Mouse (Mus musculus): ENCODE measurements at regions not wholly inside any gene's neighbourhood (a gene's known extent, or its start where the extent isn't known, plus 50 kb on each side); places are given as distances from the start of the nearest gene placed in this dataset.
A peak's percentile ranks its signal among the peaks of the same experiment; 100 is the strongest.

GRCm38 (mm10) chr16:49965528-49966250 lies 165.4 kb downstream of the Cd47 start:
- DNase-seq: no peak

DNA sequence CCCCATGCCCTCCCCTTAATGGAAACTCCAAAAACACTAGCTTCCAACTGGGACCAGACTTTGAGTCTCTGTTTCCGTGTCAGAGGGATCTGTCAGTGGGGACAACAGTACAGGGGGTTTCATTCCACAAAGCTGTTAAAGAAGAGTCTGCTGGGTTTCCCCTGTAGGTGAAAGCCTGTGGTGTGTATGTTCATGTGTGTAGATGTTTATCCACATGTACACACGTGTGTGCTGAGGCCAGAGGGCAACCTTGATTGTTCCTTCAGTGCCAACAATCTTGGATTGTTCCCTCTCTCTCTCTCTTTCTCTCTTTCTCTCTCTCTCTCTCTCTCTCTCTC lies 165.9 kb downstream of the Cd47 start:
- DNase-seq: no peak

GRCm38 (mm10) chr16:49967110-49967509 lies 166.8 kb downstream of the Cd47 start:
- DNase-seq: no peak

- DNase-seq: no peak
These were observed 168.0 kb downstream of the Cd47 start for GRCm38 (mm10) chr16:49968291-49968870.

GRCm38 (mm10) chr16:49969035-49969434 lies 168.7 kb downstream of the Cd47 start:
- DNase-seq: no peak

DNA sequence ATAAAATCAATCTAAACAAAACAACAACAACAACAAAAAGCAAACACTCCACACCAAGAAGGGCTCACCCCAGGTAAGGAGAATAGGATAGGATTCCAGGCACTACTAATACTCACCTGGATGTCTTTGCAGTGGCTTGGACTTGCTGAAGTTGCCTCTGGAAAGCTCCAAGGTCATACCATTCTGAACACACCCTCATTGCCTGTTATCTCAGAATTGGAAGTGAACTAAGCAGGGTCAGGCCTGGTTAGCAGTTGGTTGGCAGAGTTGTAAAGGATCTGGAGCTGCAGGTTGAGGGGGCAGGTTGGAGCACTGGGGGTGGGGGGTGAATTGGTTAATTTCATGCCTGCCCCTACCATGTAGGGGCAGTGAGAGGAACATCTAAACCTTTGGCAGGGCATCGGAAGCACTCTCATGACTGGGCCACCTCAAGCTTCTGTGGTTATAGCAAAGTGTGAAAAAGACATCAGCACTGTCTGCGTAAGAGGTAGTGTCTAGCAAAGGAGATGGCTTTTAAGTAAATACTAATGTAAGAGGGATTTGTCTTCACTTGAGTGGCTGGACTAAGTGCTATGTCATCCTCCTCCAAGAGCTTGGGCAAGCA lies 169.5 kb downstream of the Cd47 start:
- DNase-seq: no peak

DNA sequence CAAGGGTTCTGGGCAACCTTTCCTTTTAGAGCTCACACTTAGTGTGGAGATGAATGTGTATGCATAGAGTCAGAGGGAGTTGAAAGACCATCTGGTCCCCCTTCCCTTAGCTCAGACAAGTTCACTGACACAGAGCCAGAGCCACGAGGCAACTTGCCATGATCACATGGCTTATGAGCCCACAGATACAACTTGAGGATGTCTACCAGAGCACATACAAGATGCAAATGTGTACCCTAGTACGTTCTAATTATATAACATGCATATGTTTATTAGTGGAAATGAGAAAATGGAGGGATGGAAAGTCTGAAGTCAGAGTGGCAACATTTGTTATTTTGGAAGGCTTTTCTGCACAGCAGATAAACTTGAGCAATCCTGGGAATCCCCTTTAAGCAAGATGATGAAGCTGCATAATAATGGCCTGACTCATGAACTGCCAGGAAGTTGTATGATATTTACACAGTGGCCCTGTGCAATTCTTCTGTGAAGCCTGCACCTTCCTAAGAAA lies 170.0 kb downstream of the Cd47 start:
- DNase-seq: peak; percentile 50

- no peak for DNase-seq
These were observed 170.8 kb downstream of the Cd47 start for GRCm38 (mm10) chr16:49971141-49971555.

DNA sequence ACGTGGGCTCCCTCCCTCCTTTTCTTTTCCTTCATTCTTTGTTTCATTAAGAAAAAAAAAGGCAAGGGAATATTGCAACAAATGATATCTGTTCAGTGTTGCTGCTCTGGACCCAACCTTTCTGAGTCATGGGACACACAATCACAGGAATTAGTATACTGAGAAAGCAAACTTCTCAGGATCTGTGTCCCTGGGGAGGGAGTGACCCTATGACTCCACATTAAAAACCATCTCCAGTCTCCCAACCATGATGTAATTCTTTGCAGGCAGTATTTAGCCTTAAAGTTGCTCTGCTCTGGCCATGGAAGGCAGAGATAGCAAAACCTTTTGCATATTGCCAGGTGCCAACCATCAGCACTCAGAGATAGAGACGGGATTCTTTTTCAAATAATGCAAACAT lies 176.9 kb downstream of the Cd47 start:
- no peak for DNase-seq

DNA sequence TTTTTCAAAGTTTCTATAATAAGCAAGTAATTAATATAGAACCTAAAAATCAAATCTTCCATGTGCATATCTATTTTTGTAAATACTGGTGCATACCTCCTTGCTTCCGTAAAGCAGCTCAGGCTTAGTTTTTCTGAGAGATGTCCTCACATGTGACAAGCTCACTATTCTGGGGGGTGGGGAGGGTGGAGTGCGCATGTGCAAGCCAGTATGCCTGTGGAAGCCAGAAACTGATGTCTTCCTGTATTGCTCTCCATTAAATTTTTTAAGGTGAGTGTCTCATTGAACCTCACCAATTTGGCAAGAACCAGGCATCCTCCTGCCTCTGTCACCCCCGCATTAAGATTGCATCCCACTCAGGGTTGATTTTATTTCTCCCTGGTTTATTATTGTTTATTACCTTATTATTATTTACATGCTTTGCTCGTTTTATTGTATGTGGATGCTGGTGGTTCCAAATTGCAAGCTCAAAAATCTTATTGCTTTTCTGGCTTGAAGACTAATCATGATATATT lies 179.2 kb downstream of the Cd47 start:
- DNase-seq: no peak

DNA sequence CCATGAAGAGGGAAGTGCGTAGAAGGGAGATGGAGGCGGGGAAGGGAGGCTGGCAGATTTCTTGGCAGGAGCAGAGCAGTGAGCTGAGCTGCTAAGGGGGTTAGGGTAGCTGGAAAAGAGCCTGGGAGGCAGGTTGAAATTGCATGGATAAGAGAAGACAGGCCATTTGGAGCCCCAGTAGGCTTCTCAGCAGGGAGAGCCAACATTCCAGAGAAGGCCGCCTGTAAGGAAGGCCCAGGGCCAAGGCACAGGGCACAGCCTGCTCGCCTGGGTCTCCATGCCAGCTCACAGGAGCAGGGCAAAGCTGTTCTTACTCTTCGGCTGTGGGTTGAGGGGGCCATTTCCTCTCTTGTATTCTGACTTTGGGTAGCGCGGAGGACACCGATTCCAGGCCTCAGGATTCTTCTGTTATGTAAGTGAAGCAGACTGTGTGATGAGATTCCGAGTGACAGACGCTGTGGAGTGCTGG lies 179.9 kb downstream of the Cd47 start:
- no peak for DNase-seq

GRCm38 (mm10) chr16:49982180-49982579 lies 181.8 kb downstream of the Cd47 start:
- no peak for DNase-seq

- DNase-seq: no peak
These were observed 185.0 kb downstream of the Cd47 start for GRCm38 (mm10) chr16:49985082-49986076.

- no peak for DNase-seq
These were observed 186.6 kb downstream of the Cd47 start for GRCm38 (mm10) chr16:49986954-49987353.

GRCm38 (mm10) chr16:49995822-49996221 lies 195.5 kb downstream of the Cd47 start:
- DNase-seq: no peak

- no peak for DNase-seq
These were observed 196.3 kb downstream of the Cd47 start for GRCm38 (mm10) chr16:49996593-49996992.

DNA sequence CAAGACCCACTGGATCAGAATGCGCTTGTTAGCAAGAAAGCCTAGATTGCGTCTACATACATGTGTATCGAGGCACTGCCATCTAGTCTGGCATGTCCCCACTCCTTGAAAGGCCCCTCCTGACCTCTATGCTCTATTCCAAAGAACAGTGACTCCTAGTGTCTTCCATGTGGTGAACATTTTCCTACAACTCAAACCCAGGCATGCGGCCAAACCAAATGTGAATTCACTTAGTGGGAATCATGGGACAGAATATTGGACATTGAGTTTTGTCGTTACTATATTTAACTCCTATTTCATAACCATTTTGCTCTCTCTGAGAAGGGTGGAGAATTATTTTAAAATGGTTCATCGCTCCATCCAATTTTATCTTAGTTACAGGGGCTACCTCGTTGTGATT lies 196.7 kb downstream of the Cd47 start:
- peak; percentile 73 for DNase-seq

GRCm38 (mm10) chr16:50000805-50001204 lies 200.5 kb downstream of the Cd47 start:
- DNase-seq: no peak

DNA sequence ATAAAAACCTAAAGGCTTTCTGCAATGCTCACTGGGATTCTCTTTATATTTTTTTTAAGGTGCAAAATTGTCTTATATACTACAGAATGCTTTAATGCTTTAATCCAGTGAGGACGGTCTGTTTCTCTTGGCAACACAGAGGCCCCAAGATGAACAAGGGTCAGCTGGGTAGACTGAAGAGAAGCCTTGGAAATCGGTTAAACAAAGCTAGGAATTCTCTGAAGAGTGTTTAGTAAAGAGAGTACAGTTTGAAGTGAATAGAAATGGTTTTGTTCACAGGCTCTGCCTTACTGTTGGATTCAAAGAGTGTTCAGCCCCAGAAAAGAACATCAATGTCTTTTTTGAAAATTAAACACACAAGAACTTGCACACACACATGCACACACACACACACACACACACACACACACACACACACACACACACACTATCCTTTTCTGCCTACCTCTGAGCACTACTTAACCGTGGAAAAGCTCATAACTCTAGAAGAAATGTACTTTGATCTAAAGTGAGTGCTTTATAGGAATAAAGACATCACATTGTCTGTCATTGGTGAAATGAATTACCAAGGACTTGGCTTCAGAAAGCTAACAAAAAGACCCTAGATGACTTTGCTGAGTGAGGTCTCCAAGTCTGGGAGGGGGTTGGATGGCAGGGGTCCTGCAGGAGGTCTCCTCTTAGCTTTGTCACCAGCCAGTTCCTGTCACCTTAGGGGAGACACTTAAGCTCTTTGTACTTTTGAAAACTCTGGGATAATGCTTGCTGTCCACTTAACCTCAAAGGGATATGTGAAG lies 201.5 kb downstream of the Cd47 start:
- DNase-seq: no peak

GRCm38 (mm10) chr16:50002456-50002788 lies 202.1 kb downstream of the Cd47 start:
- DNase-seq: no peak

- no peak for DNase-seq
These were observed 208.7 kb downstream of the Cd47 start for GRCm38 (mm10) chr16:50009046-50009445.

- peak; percentile 47 for DNase-seq
These were observed 209.2 kb downstream of the Cd47 start for GRCm38 (mm10) chr16:50009542-50009941.

Data from heart, postnatal 4 days (tissue).